Mouse (Mus musculus): ENCODE data around the gene Arid4a.

DNA sequence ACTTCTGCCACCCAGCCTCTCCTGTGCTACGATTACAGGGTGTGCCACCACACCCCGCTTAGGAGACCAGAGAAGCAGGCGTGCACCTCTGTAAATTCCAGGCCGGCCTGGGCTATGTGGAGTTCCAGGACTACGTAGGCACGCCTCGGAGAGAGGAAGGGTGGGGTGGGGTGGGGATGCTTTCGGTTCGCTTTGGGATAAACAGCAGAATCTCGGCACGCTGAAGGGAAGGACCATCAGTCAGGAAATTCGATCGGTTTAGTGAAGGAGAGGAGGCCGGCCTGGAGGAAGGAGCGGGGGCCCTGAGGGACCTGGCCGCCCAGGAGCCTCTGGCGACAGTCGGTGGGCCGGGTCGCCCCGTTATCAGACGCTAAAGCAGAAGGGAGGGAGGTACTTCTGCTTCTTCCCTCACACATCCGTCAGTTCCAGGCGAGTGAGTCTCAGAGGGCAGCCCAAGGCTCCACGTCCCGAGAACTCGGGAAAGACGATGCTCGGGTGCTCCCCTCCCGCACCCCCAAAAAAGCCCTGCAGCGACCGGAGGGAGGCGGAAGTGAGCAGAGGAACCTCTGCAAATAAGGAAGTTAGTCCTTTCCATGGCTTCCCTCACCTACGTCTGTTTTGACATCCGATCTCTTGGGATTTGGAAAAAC lies 47.5 kb upstream of the Arid4a start:
- TF ChIP-seq EP300 (optimal IDR thresholded peaks at IDR 0.05) = no peak
- TF ChIP-seq CTCF (IDR thresholded peaks at IDR 0.05; ENCODE audit: low read depth) = peak; percentile 73

All from stomach, postnatal 0 days (tissue).